Mouse (Mus musculus): ENCODE results near the gene Scn3b.

The Scn3b gene

GRCm38 (mm10) chr9:40337131-40337820 lies 68.3 kb downstream of the Scn3b start:
- no peak for DNase-seq (ENCODE audit: low spot score)

GRCm38 (mm10) chr9:40339578-40339977 lies 70.6 kb downstream of the Scn3b start:
- no peak for DNase-seq (ENCODE audit: low spot score)

Measured in layer of hippocampus, adult 11-12 months (tissue).